Mouse (Mus musculus): ENCODE data around the gene Chd9.

- no peak for TF ChIP-seq CTCF (IDR thresholded peaks at IDR 0.05; ENCODE audit: borderline replicate concordance, insufficient read depth, low read depth, low read length)
- TF ChIP-seq POLR2A (IDR thresholded peaks at IDR 0.05; ENCODE audit: borderline replicate concordance, insufficient read depth, low read length) = no peak
Observed at GRCm38 (mm10) chr8:90853971-90854670, 26.0 kb downstream of the Chd9 start.

Data from cerebellum, adult 2 months (tissue).